Mouse (Mus musculus): ENCODE measurements around the gene Rnf150. TPM values are rescaled to one million over a fixed set of nuclear protein-coding genes. Genes with fewer than 3 reads are reported as not detected.

Gene Rnf150
- total and polyA plus RNA-seq, 3 experiments = 0.13 to 0.50 (median 0.39) TPM

DNA sequence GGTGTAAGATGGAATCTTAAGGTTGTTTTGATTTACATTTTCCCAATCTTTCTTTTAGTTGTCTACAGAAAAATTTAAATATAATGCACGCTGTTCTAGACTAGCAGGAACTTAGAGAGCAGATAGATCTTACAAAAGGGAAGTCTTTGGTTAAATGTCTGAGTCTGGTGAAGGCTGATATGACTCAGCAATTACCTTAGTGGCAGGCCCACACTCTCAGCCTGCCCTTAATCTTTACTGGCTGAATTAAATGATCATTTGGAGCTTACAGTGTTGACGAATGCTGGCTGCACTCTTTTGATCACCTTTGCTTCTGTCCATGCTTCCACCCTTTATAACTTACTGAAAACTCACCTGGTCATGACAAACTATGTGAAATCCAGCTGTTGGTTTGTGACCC lies 17.1 kb upstream of the Rnf150 start:
- Histone ChIP-seq H3K9me3 (replicated peaks; ENCODE audit: low read length) (no peaks in the 10 kb centered on the region), H3K36me3 (replicated peaks in 1 of 2; ENCODE audit: control insufficient read depth in 1 of 2, insufficient read depth in 1 of 2, low read length in 1 of 2) (no peaks in the 10 kb centered on the region), H3K4me1 (ENCODE audit: control insufficient read depth in 1 of 2, insufficient read depth in 2 of 2) (peaks cover 0 to 35% of the 10 kb centered on the region in 2 experiments; a peak in 2 of 4 replicates), H3K79me2 (replicated peaks; ENCODE audit: control insufficient read depth, extremely low read depth, insufficient read depth, poor library complexity, severe bottlenecking) (no peaks in the 10 kb centered on the region), H3K27ac (ENCODE audit: insufficient read depth, low read depth) (no peak overlapping the region), H3K27me3 (replicated peaks) (no peaks in the 10 kb centered on the region), H3K4me2 (ENCODE audit: insufficient read depth, low read depth, poor library complexity, severe bottlenecking) (no peak overlapping the region), H3K4me3 (replicated peaks in 1 of 3; ENCODE audit: low read depth in 2 of 3, low read length in 2 of 3, poor library complexity in 1 of 3) (no peak overlapping the region), H3K9ac (ENCODE audit: insufficient read depth, low read depth) (no peak overlapping the region)
- in situ Hi-C loops (cut with MboI; ENCODE audit: low pct_ligation_motif_present, low pct_unique_long_range_greater_than_20kb, low sequenced_read_pairs) = loop anchor here (25.0 kb wide), 1 partner anchor 509 kb away; no protein-coding TSS in a partner anchor
- TF ChIP-seq PAX5 (IDR thresholded peaks at IDR 0.05; ENCODE audit: low read length) (no peak), MAFK (IDR thresholded peaks at IDR 0.05; ENCODE audit: insufficient replicate concordance, low read length) (peak; percentile 76), HCFC1 (IDR thresholded peaks at IDR 0.05; ENCODE audit: low read depth, low read length) (no peak), IRF4 (IDR thresholded peaks at IDR 0.05; ENCODE audit: low read depth, low read length) (peak; percentile 82; the same call in 1 of the 2 replicates), EP300 (IDR thresholded peaks at IDR 0.05; ENCODE audit: low read length) (peak; percentile 80), JUN (IDR thresholded peaks at IDR 0.05; ENCODE audit: insufficient read depth, low read depth, low read length) (peak; percentile 55; the same call in 1 of the 2 replicates), JUND (conservative IDR thresholded peaks at IDR 0.05; ENCODE audit: low read depth, low read length) (peak; percentile 90), CHD1 (IDR thresholded peaks at IDR 0.05; ENCODE audit: low read depth, low read length) (no peak)
- dilution Hi-C loops (cut with MboI; ENCODE audit: extremely low pct_ligation_motif_present, extremely low pct_unique_long_range_greater_than_20kb, low sequenced_read_pairs) = no loop called here
- peak; percentile 60 for DNase-seq (ENCODE audit: extremely low read depth)

DNA sequence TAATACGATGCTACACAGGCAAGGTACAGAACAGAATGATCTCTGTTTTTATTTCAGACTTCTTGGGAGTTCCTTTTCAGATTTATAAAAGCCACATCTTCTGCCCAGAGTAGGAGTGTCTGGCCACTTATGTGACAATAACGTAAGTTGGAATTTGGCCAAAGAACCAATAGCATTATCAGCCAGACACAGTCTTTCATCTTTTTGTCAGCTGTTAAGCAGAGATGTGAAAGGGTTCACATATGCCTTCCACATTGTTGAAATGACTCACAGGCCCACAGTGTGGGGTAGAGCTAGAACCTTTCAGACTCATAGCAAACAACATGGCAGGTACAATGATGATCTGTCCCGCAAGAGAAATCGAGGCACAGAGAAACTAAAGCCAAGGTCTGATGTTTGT lies 16.4 kb upstream of the Rnf150 start:
- DNase-seq (ENCODE audit: extremely low read depth) = no peak
- Histone ChIP-seq H3K4me2 (ENCODE audit: insufficient read depth, low read depth, poor library complexity, severe bottlenecking) (no peak overlapping the region), H3K27ac (ENCODE audit: insufficient read depth, low read depth) (no peak overlapping the region), H3K27me3 (replicated peaks) (no peaks in the 10 kb centered on the region), H3K36me3 (replicated peaks in 1 of 2; ENCODE audit: control insufficient read depth in 1 of 2, insufficient read depth in 1 of 2, low read length in 1 of 2) (no peaks in the 10 kb centered on the region), H3K9ac (ENCODE audit: insufficient read depth, low read depth) (no peak overlapping the region), H3K4me1 (ENCODE audit: control insufficient read depth in 1 of 2, insufficient read depth in 2 of 2) (peaks cover 0 to 35% of the 10 kb centered on the region in 2 experiments; a peak in 2 of 4 replicates), H3K9me3 (replicated peaks; ENCODE audit: low read length) (no peaks in the 10 kb centered on the region), H3K79me2 (replicated peaks; ENCODE audit: control insufficient read depth, extremely low read depth, insufficient read depth, poor library complexity, severe bottlenecking) (no peaks in the 10 kb centered on the region), H3K4me3 (replicated peaks in 1 of 3; ENCODE audit: low read depth in 2 of 3, low read length in 2 of 3, poor library complexity in 1 of 3) (no peak overlapping the region)
- TF ChIP-seq CHD1 (IDR thresholded peaks at IDR 0.05; ENCODE audit: low read depth, low read length) = no peak
- no peak for TF ChIP-seq TCF12 (IDR thresholded peaks at IDR 0.05; ENCODE audit: low read depth, low read length)
- TF ChIP-seq POLR2A (IDR thresholded peaks at IDR 0.05; ENCODE audit: low read depth, low read length) = no peak
- TF ChIP-seq MYC (IDR thresholded peaks at IDR 0.05; ENCODE audit: low read depth, low read length) = no peak
- TF ChIP-seq TBP (conservative IDR thresholded peaks at IDR 0.05; ENCODE audit: low read depth, low read length) = no peak
- TF ChIP-seq MXI1 (IDR thresholded peaks at IDR 0.05; ENCODE audit: low read depth, low read length) = no peak
- dilution Hi-C loops (cut with MboI; ENCODE audit: extremely low pct_ligation_motif_present, extremely low pct_unique_long_range_greater_than_20kb, low sequenced_read_pairs) = no loop called here
- in situ Hi-C loops (cut with MboI; ENCODE audit: low pct_ligation_motif_present, low pct_unique_long_range_greater_than_20kb, low sequenced_read_pairs) = loop anchor here (25.0 kb wide), 1 partner anchor 509 kb away; no protein-coding TSS in a partner anchor

All from CH12.LX (cell line).